Mouse (Mus musculus): ENCODE measurements at regions not wholly inside any gene's neighbourhood (a gene's known extent, or its start where the extent isn't known, plus 50 kb on each side); places are given as distances from the start of the nearest gene placed in this dataset.

DNA sequence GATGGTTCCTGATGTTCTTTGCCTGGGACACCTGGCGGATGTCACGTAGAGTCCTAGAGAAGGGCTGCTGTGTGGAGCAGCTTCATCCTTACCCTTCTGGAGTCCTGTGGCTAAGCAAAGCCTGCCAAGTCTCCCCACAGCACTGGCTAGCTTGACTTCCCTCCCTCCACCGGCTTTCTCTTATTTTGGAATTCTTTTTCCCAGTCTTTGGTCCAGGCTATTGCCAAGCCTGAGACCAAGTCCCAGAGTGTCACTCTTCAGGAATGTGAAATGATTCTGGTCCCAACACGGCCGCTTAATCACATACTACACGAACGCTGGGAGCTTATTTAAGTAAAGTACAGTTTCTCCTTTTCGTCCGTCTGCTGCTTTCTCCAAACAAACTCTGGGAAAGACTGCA, 146.4 kb downstream of the Fndc1 start:
- TF ChIP-seq TCF12 (IDR thresholded peaks at IDR 0.05; ENCODE audit: insufficient read depth, poor library complexity, severe bottlenecking) (no peak), CEBPB (IDR thresholded peaks at IDR 0.05; ENCODE audit: insufficient read depth, poor library complexity, severe bottlenecking) (no peak), MYOG (IDR thresholded peaks at IDR 0.05; ENCODE audit: control insufficient read depth in 1 of 3, insufficient read depth in 1 of 3, insufficient read length in 2 of 3, low read depth in 2 of 3) (no peak), POLR2A (IDR thresholded peaks at IDR 0.05; ENCODE audit: insufficient read length, low read depth) (no peak), POLR2AphosphoS2 (IDR thresholded peaks at IDR 0.05; ENCODE audit: insufficient read length, low read depth) (no peak), MAX (IDR thresholded peaks at IDR 0.05; ENCODE audit: low read depth) (no peak), MYOD1 (IDR thresholded peaks at IDR 0.05; ENCODE audit: control insufficient read depth in 1 of 3, insufficient read length in 2 of 3, low read depth in 2 of 3) (no peak), USF1 (IDR thresholded peaks at IDR 0.05; ENCODE audit: low read depth) (no peak), SRF (IDR thresholded peaks at IDR 0.05; ENCODE audit: control insufficient read depth, insufficient read length, low read depth) (no peak), E2F4 (IDR thresholded peaks at IDR 0.05; ENCODE audit: insufficient read depth) (no peak), TCF3 (IDR thresholded peaks at IDR 0.05; ENCODE audit: insufficient read length, low read depth) (no peak), REST (IDR thresholded peaks at IDR 0.05; ENCODE audit: insufficient read depth, insufficient read length) (no peak)

Data from myocyte (in vitro differentiated cells).